Mouse (Mus musculus) ovary, postnatal 10 days (tissue): ENCODE results near the gene Olfr325.

Source experiments
- DNase-seq: peaks from one replicate; pipeline ENCODE4 v3.0.0; 2022; ENCODE audit warnings: low spot score

Olfr325 gene

DNA sequence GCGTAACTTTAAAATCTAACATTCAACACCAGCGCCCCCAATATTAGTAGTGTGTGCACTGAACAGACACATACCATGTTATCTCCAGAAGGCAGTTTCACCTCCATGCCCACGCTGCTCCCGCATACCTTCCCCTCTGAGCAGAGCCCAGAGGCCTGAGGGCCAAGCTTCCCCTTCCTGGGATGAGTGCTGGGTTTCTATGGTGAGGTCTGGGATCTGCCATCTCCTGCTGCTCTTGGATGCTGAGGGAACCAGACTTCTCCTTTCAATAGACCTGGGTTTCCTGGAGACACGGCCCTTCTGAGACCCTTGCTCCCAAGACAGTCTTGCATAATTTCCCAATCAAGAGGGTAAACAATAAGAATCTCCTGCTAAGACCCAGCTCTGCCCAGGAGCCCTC lies 52.9 kb downstream of the Olfr325 start, which contains the start of gene Olfr323:
Gene Olfr323 (minus strand): TSS at position 101 of the 400 bp plus-strand sequence.
- DNase-seq = no peak
